Mouse (Mus musculus) liver, embryonic 13.5 days (tissue): ENCODE results near the gene Gm10663. TPM values are rescaled to one million over a fixed set of nuclear protein-coding genes. Genes with fewer than 3 reads are reported as not detected.

Source experiments
- ATAC-seq: fragments of 200-750 bp; cut with Nextera tagmentation; 2 replicates; pipeline ENCODE4 v1.8.0; 2017; ENCODE audit warnings: low read depth, mild to moderate bottlenecking, moderate number of reproducible peaks, moderate library complexity
- DNase-seq: peaks from one replicate; pipeline ENCODE4 v3.0.0; 2022
- H3K27ac ChIP-seq: fragments of 300-500 bp; sonication (generic); 2 replicates; pipeline ENCODE4 v1.5.1; 2015; ENCODE audit warnings: moderate library complexity, mild to moderate bottlenecking, inconsistent platforms
- H3K27me3 ChIP-seq: fragments of 300-500 bp; sonication (generic); 2 replicates; pipeline ENCODE4 v1.6.1; 2015; ENCODE audit warnings: mild to moderate bottlenecking, inconsistent platforms
- H3K36me3 ChIP-seq: fragments of 300-500 bp; sonication (generic); 2 replicates; pipeline ENCODE4 v1.6.1; 2015; ENCODE audit warnings: mild to moderate bottlenecking, inconsistent platforms
- H3K4me1 ChIP-seq: fragments of 300-500 bp; sonication (generic); replicated peaks from 2 replicates; pipeline ENCODE4 v1.6.1; 2015; ENCODE audit warnings: inconsistent platforms
- H3K4me2 ChIP-seq: fragments of 300-500 bp; sonication (generic); 2 replicates; pipeline ENCODE4 v1.6.1; 2015; ENCODE audit warnings: inconsistent platforms, mild to moderate bottlenecking, moderate library complexity
- H3K4me3 ChIP-seq: fragments of 300-500 bp; sonication (generic); replicated peaks from 2 replicates; pipeline ENCODE4 v1.5.1; 2015; ENCODE audit warnings: mild to moderate bottlenecking, inconsistent platforms
- H3K9ac ChIP-seq: fragments of 300-500 bp; sonication (generic); 2 replicates; pipeline ENCODE4 v1.6.1; 2015; ENCODE audit warnings: mild to moderate bottlenecking, inconsistent platforms
- H3K9me3 ChIP-seq: fragments of 300-500 bp; sonication (generic); replicated peaks from 2 replicates; pipeline ENCODE4 v1.6.1; 2016; ENCODE audit warnings: inconsistent platforms
- WGBS: fragments of 180-500 bp; shearing (Covaris S2); methylation state at CpG from one replicate; pipeline ENCODE4 v1.1.7; 2015; ENCODE audit not compliant: insufficient replicate concordance; 5-methylcytosine and 5-hydroxymethylcytosine counted together
- polyA plus RNA-seq: library from polyadenylated mRNA; unstranded; fragments of >200 nt; fragmentation: Nextera tagmentation; extraction: Ambion mirVana; gene quantifications from 2 replicates; pipeline ENCODE4 v1.2.1, GENCODE M21; 2015

Gm10663 gene
- polyA plus RNA-seq, 1 experiment from 2014 or later: not detected

DNA sequence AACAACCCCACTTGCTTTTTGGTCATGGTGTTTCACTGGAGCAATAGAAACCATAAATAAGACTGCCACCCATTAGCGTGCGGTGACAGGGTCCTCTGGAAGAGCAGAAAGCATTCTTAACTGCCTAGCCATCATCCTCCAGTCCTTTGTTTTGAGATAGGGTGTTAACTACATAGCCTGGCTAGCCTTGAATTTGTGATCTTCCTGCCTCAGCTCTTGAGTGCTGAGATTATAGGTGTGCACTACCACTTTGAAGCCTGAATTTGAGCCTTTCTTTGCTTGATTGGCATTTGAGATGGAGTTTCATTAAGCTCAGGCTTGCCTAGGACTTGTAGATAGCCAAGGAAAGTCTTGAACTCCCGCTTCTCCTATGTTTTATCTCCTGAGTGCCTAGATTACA, 21.3 kb upstream of the Gm10663 start:
- H3K4me2 ChIP-seq: no peak overlapping the region
- no peaks in the 10 kb centered on the region for H3K27me3 ChIP-seq
- H3K9ac ChIP-seq: no peak overlapping the region
- H3K4me1 ChIP-seq: no peaks in the 10 kb centered on the region
- no peaks in the 10 kb centered on the region for H3K9me3 ChIP-seq
- 68% methylated on average over 3 of the region's 3 CpGs for WGBS
- no peaks in the 10 kb centered on the region for H3K36me3 ChIP-seq
- no peak overlapping the region for H3K4me3 ChIP-seq
- no peak overlapping the region for H3K27ac ChIP-seq
- ATAC-seq (no peak), DNase-seq (no peak)

DNA sequence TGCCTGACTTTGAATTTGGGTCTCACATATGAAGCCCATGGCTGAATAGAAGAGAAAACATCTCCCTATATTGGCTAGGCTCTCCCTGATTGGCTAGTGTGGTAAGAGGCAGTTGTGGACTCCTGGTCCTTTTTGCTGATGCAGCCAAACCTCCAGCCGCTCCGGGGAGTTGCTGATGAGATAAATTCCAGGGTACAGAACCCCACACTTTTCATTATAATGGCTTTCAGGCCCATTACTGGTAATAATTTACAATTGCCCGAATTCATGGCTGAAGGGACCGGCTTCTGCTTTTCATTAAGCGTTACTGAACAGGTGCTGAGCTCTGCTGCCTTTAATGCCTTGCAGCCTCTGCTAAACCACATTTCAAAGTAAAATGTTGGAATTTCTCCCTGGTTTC, 20.9 kb upstream of the Gm10663 start:
- WGBS: 69% methylated on average over 5 of the region's 5 CpGs
- no peak for DNase-seq

DNA sequence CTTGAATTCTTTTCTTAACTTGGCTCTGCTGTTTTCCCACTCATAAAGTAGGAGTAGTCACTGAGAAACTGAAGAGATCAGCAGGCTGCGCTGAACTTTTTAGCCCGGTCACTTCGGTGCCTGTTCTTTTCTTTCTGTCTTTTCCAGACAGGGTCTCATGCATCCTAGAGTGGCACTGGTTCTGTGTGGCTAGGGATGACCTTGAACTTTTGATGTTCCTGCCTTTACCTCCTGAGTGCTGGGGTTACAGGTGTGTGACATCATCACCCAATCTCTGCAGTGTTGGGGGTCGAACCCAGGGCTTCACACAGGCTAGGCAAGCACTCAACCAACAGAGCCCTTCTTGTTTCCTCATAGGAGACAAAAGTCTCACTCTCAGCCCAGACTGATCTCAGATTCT, 18.1 kb upstream of the Gm10663 start:
- 72% methylated on average over 4 of the region's 4 CpGs for WGBS
- DNase-seq (no peak), ATAC-seq (no peak)
- H3K9ac ChIP-seq: no peak overlapping the region
- no peaks in the 10 kb centered on the region for H3K36me3 ChIP-seq
- no peaks in the 10 kb centered on the region for H3K9me3 ChIP-seq
- H3K27me3 ChIP-seq: no peaks in the 10 kb centered on the region
- H3K4me3 ChIP-seq: no peak overlapping the region
- no peaks in the 10 kb centered on the region for H3K4me1 ChIP-seq
- no peak overlapping the region for H3K27ac ChIP-seq
- no peak overlapping the region for H3K4me2 ChIP-seq

More for the DNA sequence above, 20.9 kb upstream of the Gm10663 start:
- H3K4me1 ChIP-seq: no peaks in the 10 kb centered on the region
- no peak overlapping the region for H3K27ac ChIP-seq
- no peak overlapping the region for H3K9ac ChIP-seq
- no peak overlapping the region for H3K4me3 ChIP-seq
- H3K27me3 ChIP-seq: no peaks in the 10 kb centered on the region
- no peaks in the 10 kb centered on the region for H3K9me3 ChIP-seq
- H3K36me3 ChIP-seq: no peaks in the 10 kb centered on the region
- no peak for ATAC-seq
- H3K4me2 ChIP-seq: no peak overlapping the region

DNA sequence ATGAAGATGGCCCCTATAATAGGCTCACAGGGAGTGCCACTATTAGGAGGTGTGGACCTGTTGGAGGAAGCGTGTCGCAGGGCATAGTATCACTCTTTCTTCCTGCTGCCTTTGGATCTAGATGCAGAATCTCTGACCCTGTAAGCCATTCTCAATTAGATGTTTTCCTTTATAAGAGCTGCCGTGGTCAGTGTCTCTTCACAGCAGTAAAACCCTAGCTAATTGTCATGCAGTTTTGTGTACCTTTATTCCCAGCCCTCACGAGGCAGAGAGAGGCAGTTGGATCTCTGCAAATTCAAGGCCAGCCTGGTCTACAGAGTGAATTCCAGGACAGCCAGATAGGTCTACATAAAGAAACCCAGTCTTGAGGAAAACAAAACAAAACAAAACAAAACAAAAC, 12.6 kb upstream of the Gm10663 start:
- DNase-seq: no peak
- no peaks in the 10 kb centered on the region for H3K27me3 ChIP-seq
- H3K27ac ChIP-seq: no peak overlapping the region
- H3K4me3 ChIP-seq: no peak overlapping the region
- no peaks in the 10 kb centered on the region for H3K9me3 ChIP-seq
- no peak overlapping the region for H3K9ac ChIP-seq
- no peaks in the 10 kb centered on the region for H3K4me1 ChIP-seq
- H3K36me3 ChIP-seq: no peaks in the 10 kb centered on the region
- WGBS: 56% methylated on average over 4 of the region's 4 CpGs
- no peak for ATAC-seq
- H3K4me2 ChIP-seq: no peak overlapping the region

DNA sequence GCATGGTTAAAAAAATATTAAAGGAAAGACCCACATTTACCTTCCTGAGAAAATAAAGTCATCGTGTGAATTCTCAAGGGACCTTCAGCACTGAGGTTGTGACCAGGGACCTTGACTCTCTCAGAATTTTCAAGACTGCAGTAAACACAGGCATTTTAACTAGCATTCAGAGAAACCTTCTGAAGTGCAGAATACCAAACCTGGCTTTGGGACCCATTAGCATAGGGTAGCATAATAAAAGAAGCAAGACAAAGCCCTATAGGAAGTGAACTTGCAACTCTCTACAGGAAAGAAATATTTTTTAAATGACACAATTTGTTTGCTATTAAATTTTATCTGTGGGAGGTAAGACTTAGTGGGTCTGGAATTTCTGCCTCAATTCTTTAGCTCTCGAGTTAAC, 10.8 kb upstream of the Gm10663 start:
- H3K4me3 ChIP-seq: no peak overlapping the region
- no peaks in the 10 kb centered on the region for H3K27me3 ChIP-seq
- no peaks in the 10 kb centered on the region for H3K4me1 ChIP-seq
- ATAC-seq (no peak), DNase-seq (no peak)
- 43% methylated on average over 2 of the region's 2 CpGs for WGBS
- H3K36me3 ChIP-seq: no peaks in the 10 kb centered on the region
- no peaks in the 10 kb centered on the region for H3K9me3 ChIP-seq
- H3K27ac ChIP-seq: no peak overlapping the region
- no peak overlapping the region for H3K9ac ChIP-seq
- no peak overlapping the region for H3K4me2 ChIP-seq

DNA sequence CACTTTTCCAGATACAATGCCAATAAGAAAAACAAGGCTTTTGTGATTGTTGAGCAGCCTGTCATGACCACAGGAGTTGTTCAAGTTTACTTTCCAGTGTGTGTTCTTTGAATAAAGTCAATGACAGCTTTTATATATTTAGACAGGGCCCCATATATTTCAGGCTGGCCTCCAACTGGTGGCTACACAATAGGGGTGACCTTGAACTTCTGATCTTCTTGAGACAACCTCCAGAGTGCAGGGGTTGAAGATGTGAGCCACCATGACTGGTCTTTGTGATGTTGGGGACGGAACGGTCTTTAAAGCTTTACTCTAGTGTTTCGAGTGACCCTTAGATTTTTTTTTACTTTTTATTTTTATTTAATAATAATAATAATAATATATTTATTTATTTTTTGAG, 9.2 kb upstream of the Gm10663 start:
- no peak overlapping the region for H3K9ac ChIP-seq
- no peak overlapping the region for H3K27ac ChIP-seq
- H3K4me3 ChIP-seq: no peak overlapping the region
- no peaks in the 10 kb centered on the region for H3K4me1 ChIP-seq
- H3K36me3 ChIP-seq: no peaks in the 10 kb centered on the region
- ATAC-seq (no peak), DNase-seq (no peak)
- H3K4me2 ChIP-seq: no peak overlapping the region
- H3K27me3 ChIP-seq: no peaks in the 10 kb centered on the region
- 78% methylated on average over 3 of the region's 3 CpGs for WGBS
- no peaks in the 10 kb centered on the region for H3K9me3 ChIP-seq

DNA sequence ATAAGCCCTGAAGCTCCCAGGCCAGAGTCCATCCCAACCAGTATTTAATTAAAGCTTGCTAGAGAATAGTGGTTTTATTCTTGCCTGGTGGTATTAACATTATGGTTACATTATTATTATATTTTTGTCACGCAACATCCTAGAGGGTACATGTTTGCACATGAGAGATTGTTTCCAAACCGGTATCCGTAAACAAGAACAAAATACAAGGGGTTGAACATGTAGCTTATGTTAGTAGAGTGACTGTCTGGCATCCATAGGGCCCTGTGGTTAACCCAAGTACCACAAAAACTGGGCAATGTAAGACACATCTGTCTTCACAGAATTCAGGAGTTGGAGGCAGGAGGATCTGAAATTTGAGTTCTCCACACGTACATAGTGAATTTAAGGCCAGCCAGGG, 7.8 kb upstream of the Gm10663 start:
- 77% methylated on average over 4 of the region's 4 CpGs for WGBS
- Histone ChIP-seq H3K4me1 (no peaks in the 10 kb centered on the region), H3K4me3 (no peak overlapping the region), H3K27me3 (no peaks in the 10 kb centered on the region), H3K27ac (no peak overlapping the region), H3K9me3 (no peaks in the 10 kb centered on the region), H3K9ac (no peak overlapping the region), H3K36me3 (no peaks in the 10 kb centered on the region), H3K4me2 (no peak overlapping the region)
- no peak for DNase-seq
- ATAC-seq: no peak

DNA sequence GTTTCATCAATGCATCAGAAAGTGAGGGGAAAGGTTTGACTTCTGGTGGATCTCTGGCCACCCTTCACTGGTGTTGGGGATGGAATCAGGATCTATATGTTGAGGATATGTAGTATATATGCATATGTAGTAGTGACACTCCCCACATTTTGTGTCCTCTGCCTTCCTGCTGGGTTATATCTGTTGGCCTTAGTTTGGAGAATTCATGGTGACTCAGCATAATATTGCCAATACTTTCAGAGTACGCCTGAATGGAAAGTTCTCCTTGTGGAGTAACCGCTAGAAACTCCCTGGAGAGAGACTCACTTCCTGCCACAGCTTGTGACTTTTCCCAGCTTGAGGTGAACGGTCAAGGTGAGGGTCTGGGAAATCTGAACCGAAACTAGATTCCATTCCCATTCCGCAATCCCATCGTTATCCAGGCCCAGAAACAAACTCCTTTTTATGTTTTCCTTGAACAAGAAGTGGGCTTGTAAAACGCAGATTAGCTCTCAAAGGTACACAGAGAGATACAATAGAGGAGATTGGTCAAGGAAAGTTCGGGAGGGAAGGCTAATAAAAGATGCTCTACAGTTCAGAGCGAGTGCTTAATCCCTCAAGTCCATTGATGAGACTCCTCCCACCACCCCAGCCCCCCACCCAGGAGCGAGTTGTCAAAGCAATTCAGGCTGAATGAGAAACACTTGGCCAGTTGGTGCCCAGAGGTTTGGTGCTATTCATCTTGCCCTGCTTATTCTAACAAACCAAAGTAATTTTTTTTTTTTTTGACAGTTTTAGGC, 7.0 kb upstream of the Gm10663 start:
- WGBS: 43% methylated on average over 10 of the region's 10 CpGs
- no peak for ATAC-seq
- no peak overlapping the region for H3K4me3 ChIP-seq
- no peaks in the 10 kb centered on the region for H3K36me3 ChIP-seq
- no peak for DNase-seq
- H3K9ac ChIP-seq: no peak overlapping the region
- no peaks in the 10 kb centered on the region for H3K27me3 ChIP-seq
- no peaks in the 10 kb centered on the region for H3K4me1 ChIP-seq
- no peak overlapping the region for H3K27ac ChIP-seq
- no peak overlapping the region for H3K4me2 ChIP-seq
- H3K9me3 ChIP-seq: no peaks in the 10 kb centered on the region

DNA sequence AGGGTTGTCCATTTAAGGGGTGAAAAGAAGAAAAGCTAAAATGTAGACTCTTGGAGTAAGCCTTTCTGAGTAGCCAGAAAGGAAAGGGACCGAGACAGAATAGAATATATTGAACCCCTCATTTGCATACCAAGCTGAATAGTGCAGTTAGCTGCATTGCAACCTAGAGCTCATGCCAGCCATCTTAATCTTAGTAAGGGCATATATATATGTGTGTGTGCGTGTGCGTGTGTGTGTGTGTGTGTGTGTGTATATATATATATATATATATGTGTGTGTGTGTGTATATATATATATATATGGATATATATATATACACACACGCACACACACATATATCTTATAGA, 6.4 kb upstream of the Gm10663 start:
- Histone ChIP-seq H3K27ac (no peak overlapping the region), H3K4me2 (no peak overlapping the region), H3K4me3 (no peak overlapping the region), H3K9ac (no peak overlapping the region), H3K36me3 (no peaks in the 10 kb centered on the region), H3K9me3 (no peaks in the 10 kb centered on the region), H3K27me3 (no peaks in the 10 kb centered on the region), H3K4me1 (no peaks in the 10 kb centered on the region)
- ATAC-seq (no peak), DNase-seq (no peak)
- WGBS: 75% methylated on average over 4 of the region's 4 CpGs

DNA sequence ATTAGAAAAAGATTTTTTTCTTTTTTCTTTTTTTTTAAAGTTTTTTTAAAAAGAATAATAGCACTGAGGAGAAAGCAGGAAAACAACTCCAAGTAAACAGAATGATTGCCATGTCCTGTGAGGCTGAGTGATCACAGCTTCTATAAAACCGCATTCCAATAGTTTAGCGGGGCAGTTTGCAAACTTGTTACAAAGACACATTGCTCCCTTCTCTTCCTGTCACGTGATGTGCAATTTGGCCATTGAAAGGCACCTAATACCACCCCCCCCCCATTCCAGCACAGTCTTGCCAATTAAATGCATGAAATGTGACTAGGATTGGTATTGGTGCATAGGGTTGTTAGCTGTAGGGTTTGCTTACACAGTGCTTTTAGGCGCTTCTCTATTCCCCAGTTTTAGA, 3.8 kb upstream of the Gm10663 start:
- Histone ChIP-seq H3K27me3 (no peaks in the 10 kb centered on the region), H3K4me2 (no peak overlapping the region), H3K27ac (no peak overlapping the region), H3K36me3 (no peaks in the 10 kb centered on the region), H3K9ac (no peak overlapping the region), H3K4me1 (no peaks in the 10 kb centered on the region), H3K4me3 (no peak overlapping the region), H3K9me3 (no peaks in the 10 kb centered on the region)
- DNase-seq: no peak
- 61% methylated on average over 4 of the region's 4 CpGs for WGBS
- ATAC-seq: no peak

DNA sequence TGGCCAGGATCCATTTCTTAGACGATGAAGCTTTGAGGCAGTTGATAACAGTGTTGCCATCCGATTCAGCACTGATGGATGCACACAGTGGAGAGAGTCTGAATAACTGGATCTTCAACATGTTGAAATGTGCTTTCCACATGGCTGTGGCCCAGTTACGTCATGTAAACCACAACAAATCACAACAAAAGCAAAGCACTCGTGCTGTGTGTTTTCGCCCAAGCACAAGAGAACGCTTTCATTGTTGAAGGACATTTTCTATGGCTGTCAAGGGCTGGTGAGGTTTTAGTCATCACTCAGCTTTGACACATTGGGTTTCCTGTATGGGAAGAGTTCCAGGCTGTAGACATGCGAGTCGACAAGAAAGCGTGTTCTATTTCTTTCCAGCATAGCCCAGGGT, 5.9 kb downstream of the Gm10663 start:
- no peaks in the 10 kb centered on the region for H3K27me3 ChIP-seq
- 36% methylated on average over 9 of the region's 9 CpGs for WGBS
- no peak overlapping the region for H3K4me2 ChIP-seq
- no peak overlapping the region for H3K4me3 ChIP-seq
- no peaks in the 10 kb centered on the region for H3K36me3 ChIP-seq
- H3K9ac ChIP-seq: no peak overlapping the region
- no peaks in the 10 kb centered on the region for H3K4me1 ChIP-seq
- no peaks in the 10 kb centered on the region for H3K9me3 ChIP-seq
- H3K27ac ChIP-seq: no peak overlapping the region
- DNase-seq (no peak), ATAC-seq (no peak)

DNA sequence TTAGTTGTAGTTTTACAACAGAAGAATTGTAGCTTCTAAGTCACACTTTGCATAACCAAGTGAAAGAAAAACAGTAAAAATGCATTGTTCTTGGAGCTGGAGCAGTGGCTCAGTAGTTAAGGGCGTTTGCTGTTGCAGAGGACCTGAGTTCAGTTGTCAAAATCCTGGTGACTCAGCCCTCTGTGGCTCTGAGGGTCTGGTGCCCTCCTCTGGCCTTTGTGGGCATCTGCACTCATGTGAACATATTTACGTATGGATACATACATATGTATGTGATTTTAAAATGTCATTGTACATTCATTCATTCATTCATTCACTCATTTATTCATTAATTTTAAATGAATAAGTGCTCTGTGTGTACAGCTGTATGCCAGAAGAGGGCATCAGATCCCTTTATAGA, 10.8 kb downstream of the Gm10663 start:
- Histone ChIP-seq H3K4me3 (no peak overlapping the region), H3K9ac (no peak overlapping the region), H3K27ac (no peak overlapping the region), H3K9me3 (no peaks in the 10 kb centered on the region), H3K4me2 (no peak overlapping the region), H3K27me3 (no peaks in the 10 kb centered on the region), H3K4me1 (no peaks in the 10 kb centered on the region), H3K36me3 (no peaks in the 10 kb centered on the region)
- WGBS: 57% methylated on average over 2 of the region's 2 CpGs
- DNase-seq (no peak), ATAC-seq (no peak)
